22 mouse cellular contexts compared by ENCODE assay signal in genomic region chr1:151301904-151302303, GRCm38 (mm10). TPM values are rescaled to one million over a fixed set of nuclear protein-coding genes. Genes with fewer than 3 reads are reported as not detected.
DNase-seq lines count a peak whose midpoint lies in the region; ATAC-seq and TF ChIP-seq lines count a peak whose summit lies in the region.
"Had no signal": no experiment of that assay in that cellular context is flagged by ENCODE, and none has a peak within 500 bp of the region (broad histone marks: within the 10 kb centered on the region; RNA-seq: fewer than 3 reads in every experiment).

No protein-coding gene starts in this region.

- H3K9ac ChIP-seq in stomach, embryonic 14.5 days (replicated peaks; ENCODE audit: low read depth, low read length) = no peak overlapping the region
- H3K9ac ChIP-seq in stomach, postnatal 0 days (ENCODE audit: low read length) = no peak overlapping the region
- H3K9ac ChIP-seq: embryonic facial prominence, embryonic 13.5 days; hindbrain, embryonic 15.5 days; lung, embryonic 15.5 days; neural tube, embryonic 12.5 days; stomach, embryonic 15.5 days had no signal

- H3K36me3 ChIP-seq in stomach, embryonic 14.5 days (ENCODE audit: control insufficient read depth, insufficient read depth, low read length) = no peaks in the 10 kb centered on the region
- no peaks in the 10 kb centered on the region for H3K36me3 ChIP-seq in stomach, postnatal 0 days (ENCODE audit: control insufficient read depth, insufficient read depth, low read length)
- H3K36me3 ChIP-seq: embryonic facial prominence, embryonic 13.5 days; hindbrain, embryonic 15.5 days; limb, embryonic 10.5 days; lung, embryonic 15.5 days; neural tube, embryonic 12.5 days; stomach, embryonic 15.5 days had no signal

- no peaks in the 10 kb centered on the region for H3K9me3 ChIP-seq in stomach, embryonic 14.5 days (ENCODE audit: control insufficient read depth, low read depth, low read length)
- H3K9me3 ChIP-seq in stomach, postnatal 0 days (ENCODE audit: control insufficient read depth, low read length) = no peaks in the 10 kb centered on the region
- H3K9me3 ChIP-seq: embryonic facial prominence, embryonic 13.5 days; hindbrain, embryonic 15.5 days; limb, embryonic 10.5 days; lung, embryonic 15.5 days; neural tube, embryonic 12.5 days; stomach, embryonic 15.5 days had no signal

- ATAC-seq in frontal cortex, adult (ENCODE audit: low TSS enrichment) = peak; percentile 97
- peak; percentile 28; the same call in 1 of the 2 replicates for ATAC-seq in stomach, embryonic 14.5 days (ENCODE audit: insufficient number of reproducible peaks, insufficient read depth, low FRiP score, low read depth)
- no peak for ATAC-seq in stomach, postnatal 0 days (ENCODE audit: low FRiP score, low TSS enrichment)

- no peak overlapping the region for H3K4me2 ChIP-seq in stomach, embryonic 14.5 days (replicated peaks; ENCODE audit: low read depth, low read length)
- H3K4me2 ChIP-seq in stomach, postnatal 0 days (replicated peaks; ENCODE audit: low read depth) = no peak overlapping the region
- H3K4me2 ChIP-seq: embryonic facial prominence, embryonic 13.5 days; hindbrain, embryonic 15.5 days; liver, embryonic 11.5 days; lung, embryonic 15.5 days; neural tube, embryonic 12.5 days; stomach, embryonic 15.5 days had no signal

- no peak overlapping the region for H3K27ac ChIP-seq in stomach, embryonic 14.5 days (ENCODE audit: low read length)
- H3K27ac ChIP-seq in stomach, postnatal 0 days (replicated peaks) = no peak overlapping the region
- H3K27ac ChIP-seq: embryonic facial prominence, embryonic 13.5 days; hindbrain, embryonic 15.5 days; kidney, postnatal 0 days; layer of hippocampus, adult 2 months; limb, embryonic 10.5 days; lung, embryonic 15.5 days; neural tube, embryonic 12.5 days; stomach, embryonic 15.5 days had no signal

- peaks cover 3% of the 10 kb centered on the region; the same call in 1 of the 2 replicates for H3K4me1 ChIP-seq in stomach, embryonic 14.5 days (ENCODE audit: control insufficient read depth, insufficient read depth, low read length)
- no peaks in the 10 kb centered on the region for H3K4me1 ChIP-seq in stomach, postnatal 0 days (replicated peaks; ENCODE audit: control insufficient read depth, insufficient read depth)
- H3K4me1 ChIP-seq: embryonic facial prominence, embryonic 13.5 days; hindbrain, embryonic 15.5 days; limb, embryonic 10.5 days; lung, embryonic 15.5 days; neural tube, embryonic 12.5 days; stomach, embryonic 15.5 days had no signal

- H3K4me3 ChIP-seq in stomach, embryonic 14.5 days (ENCODE audit: low read depth, low read length) = no peak overlapping the region
- no peak overlapping the region for H3K4me3 ChIP-seq in stomach, postnatal 0 days (ENCODE audit: low read depth, low read length)
- H3K4me3 ChIP-seq: embryonic facial prominence, embryonic 13.5 days; hindbrain, embryonic 15.5 days; layer of hippocampus, adult 2 months; limb, embryonic 10.5 days; lung, embryonic 15.5 days; neural tube, embryonic 12.5 days; stomach, embryonic 15.5 days had no signal

- no peak for TF ChIP-seq EP300 in stomach, postnatal 0 days (optimal IDR thresholded peaks at IDR 0.05)

- no peak for DNase-seq in frontal cortex, postnatal 10 days (ENCODE audit: low spot score in 2 of 2)
- DNase-seq in left cerebral cortex, adult 9 months (ENCODE audit: low spot score in 2 of 2) = peak; percentile 30 to 32
- no peak for DNase-seq in left cerebral cortex, postnatal 36 days (ENCODE audit: low spot score in 2 of 2)
- no peak for DNase-seq in stomach, postnatal 0 days (ENCODE audit: low spot score)
- no peak for DNase-seq in heart, adult 9 months (ENCODE audit: low spot score in 2 of 2)
- no peak for DNase-seq in heart, postnatal 4 days
- DNase-seq: B cell, adult 2 months; cerebellum, adult 9-10 months; heart, adult 11 months; kidney, adult 11 months; thymus, postnatal 14 days had no signal

- intact Hi-C loops in left cerebral cortex, postnatal 36 days (cut with DNase I) = no loop called here

- H3K27me3 ChIP-seq in stomach, embryonic 14.5 days (ENCODE audit: control insufficient read depth, insufficient read depth, low read length) = no peaks in the 10 kb centered on the region
- H3K27me3 ChIP-seq in stomach, postnatal 0 days (ENCODE audit: control insufficient read depth, insufficient read depth, low read length) = no peaks in the 10 kb centered on the region
- H3K27me3 ChIP-seq: embryonic facial prominence, embryonic 13.5 days; hindbrain, embryonic 15.5 days; lung, embryonic 15.5 days; neural tube, embryonic 12.5 days; stomach, embryonic 15.5 days had no signal

- no peak for TF ChIP-seq CTCF in stomach, postnatal 0 days (IDR thresholded peaks at IDR 0.05; ENCODE audit: low read depth)

- 48% methylated on average over 3 of the region's 3 CpGs for WGBS in stomach, embryonic 14.5 days
- WGBS in stomach, postnatal 0 days = 38% methylated on average over 3 of the region's 3 CpGs

RNA-seq across cellular contexts. Expression of gene Ivns1abp, which starts 42.4 kb away (rescaled TPM):
- 100 to 1,000 TPM; 123 to 135 TPM for total RNA-seq in left cerebral cortex, postnatal 36 days (2021)
- 201 and 217 TPM in 2 replicates for polyA plus RNA-seq in stomach, embryonic 14.5 days (2014; fragmentation: Nextera tagmentation; extraction: Ambion mirVana)
- 92.8 and 97.5 TPM in 2 replicates for polyA plus RNA-seq in stomach, postnatal 0 days (2015; fragmentation: Nextera tagmentation; extraction: Ambion mirVana)
- 100 to 1,000 TPM; 286 to 289 TPM for total RNA-seq in heart, postnatal 4 days (2021)

Comparison
In these comparisons a context has a peak if more than half of its experiments do, and no peak if none do; other contexts are left out.
1. DNase-seq: peak in left cerebral cortex, adult 9 months (2 of 2); none in frontal cortex, postnatal 10 days (0 of 2), left cerebral cortex, postnatal 36 days (0 of 2), stomach, postnatal 0 days (single experiment), heart, adult 9 months (0 of 2) and heart, postnatal 4 days (single experiment).